Mouse (Mus musculus): ENCODE results near the gene Nr2c2ap. TPM values are rescaled to one million over a fixed set of nuclear protein-coding genes. Genes with fewer than 3 reads are reported as not detected.

Nr2c2ap gene
- 21.1 and 21.3 TPM in 2 replicates for total RNA-seq (2021)
- long read RNA-seq, transcript Nr2c2ap-201 (5 exons, 1,161 nt), result major isoform, 10 of 32 reads
- long read RNA-seq, partial matches to known transcripts, result 0 of 32 reads
- long read RNA-seq, other reads (novel, unspliced or antisense), result 19 of 32 reads

DNA sequence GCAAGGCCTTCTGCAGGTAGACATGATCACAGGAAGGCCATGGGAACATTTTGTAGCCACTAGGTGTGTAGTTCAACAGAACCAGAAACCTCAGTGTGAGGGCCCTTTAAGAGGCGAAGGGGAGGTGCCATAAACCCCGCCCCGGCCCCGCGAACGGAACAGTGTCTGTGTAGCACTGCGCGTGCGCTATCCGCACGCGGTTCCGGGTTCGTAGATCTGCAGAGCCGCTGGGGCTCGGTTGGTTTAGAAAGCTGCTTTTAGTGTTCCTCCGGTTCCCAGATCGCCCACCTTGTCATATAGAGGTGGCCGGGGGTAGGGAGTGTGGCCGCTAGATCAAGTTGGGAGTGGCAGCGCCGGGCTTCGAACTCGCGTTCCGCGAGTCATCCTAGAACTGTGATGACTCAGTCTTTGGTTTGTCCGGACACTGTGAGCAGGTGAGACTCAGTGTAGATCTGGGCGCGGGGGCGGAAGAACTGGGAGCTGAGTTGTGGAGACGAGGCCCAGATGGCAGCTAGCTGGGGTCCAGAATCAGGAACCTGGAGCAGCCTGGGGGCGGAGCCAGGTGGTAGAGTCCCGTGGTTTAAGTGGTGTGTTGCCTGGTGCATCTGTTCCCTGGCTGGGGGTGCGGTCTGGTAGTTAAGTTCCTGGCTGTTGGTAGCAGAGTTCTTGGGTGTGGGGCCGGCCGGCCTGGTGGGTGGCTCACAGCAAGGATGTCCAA, at the start of gene Nr2c2ap:
Gene Nr2c2ap (plus strand): TSS at position 168 of the 718 bp plus-strand sequence.
- peak; percentile 87 for DNase-seq

GRCm38 (mm10) chr8:70081976-70082375, 49.2 kb upstream of the Nr2c2ap start:
- no peak for DNase-seq

- DNase-seq, result peak; percentile 74
Observed at GRCm38 (mm10) chr8:70083285-70083684, 47.8 kb upstream of the Nr2c2ap start, which contains the start of gene Hapln4. Hapln4 (plus strand) TSS chr8:70083457.

DNA sequence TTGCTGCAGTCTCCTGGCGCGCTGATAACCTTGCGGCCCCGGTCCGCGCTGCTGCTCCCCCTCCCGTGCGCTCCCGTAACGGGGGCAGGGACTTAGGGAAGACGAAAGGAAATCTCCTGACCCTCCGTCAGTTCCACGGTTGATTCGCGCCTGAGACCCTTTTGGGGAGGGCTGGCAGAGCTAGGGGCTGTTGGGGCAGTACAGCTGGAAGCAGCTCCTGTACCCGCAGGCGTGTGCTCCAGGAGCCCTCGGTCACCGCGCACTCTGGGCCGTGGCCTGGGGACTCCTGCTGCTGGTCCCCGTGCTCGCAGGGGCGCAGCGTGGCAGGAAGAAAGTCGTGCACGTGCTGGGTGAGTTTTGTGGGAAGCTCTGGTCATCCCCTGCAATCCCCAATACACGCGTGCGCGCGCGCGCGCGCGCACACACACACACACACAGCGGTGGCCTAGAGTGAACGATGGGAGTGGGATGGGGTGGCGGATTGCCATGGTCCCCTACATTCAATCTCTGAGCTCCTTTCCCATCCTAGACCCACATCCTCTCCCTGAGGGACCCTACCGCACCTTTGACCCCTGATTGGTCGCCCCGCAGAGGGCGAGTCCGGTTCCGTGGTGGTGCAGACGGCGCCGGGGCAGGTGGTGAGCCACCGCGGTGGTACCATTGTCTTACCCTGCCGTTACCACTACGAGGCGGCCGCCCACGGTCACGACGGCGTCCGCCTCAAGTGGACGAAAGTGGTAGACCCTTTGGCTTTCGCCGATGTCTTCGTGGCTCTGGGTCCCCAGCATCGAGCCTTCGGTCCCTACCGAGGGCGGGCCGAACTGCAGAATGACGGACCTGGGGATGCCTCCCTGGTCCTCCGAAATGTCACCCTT, 46.7 kb upstream of the Nr2c2ap start:
- DNase-seq, result peak; percentile 15

GRCm38 (mm10) chr8:70086151-70086550, 45.0 kb upstream of the Nr2c2ap start:
- no peak for DNase-seq

DNA sequence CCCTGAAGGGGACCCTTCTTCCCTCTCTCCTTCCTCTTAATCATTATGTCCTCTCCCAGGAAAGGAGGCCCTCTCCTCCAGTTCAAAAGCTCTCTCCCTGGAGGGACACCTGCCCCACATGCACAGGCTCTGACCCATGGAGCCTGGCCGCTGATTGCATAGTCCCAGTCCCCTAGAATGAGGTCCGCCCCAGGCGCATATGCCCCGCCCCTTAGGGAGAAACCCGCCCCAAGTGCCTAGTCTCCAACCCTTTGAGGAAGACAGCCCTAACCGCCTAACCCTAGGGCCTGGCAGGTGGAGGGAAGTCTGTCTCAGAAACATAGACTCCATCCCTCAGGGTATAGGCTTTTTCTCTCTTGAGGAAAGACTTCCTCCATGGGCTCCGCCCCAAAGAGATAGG, 43.9 kb upstream of the Nr2c2ap start:
- DNase-seq, result no peak

DNA sequence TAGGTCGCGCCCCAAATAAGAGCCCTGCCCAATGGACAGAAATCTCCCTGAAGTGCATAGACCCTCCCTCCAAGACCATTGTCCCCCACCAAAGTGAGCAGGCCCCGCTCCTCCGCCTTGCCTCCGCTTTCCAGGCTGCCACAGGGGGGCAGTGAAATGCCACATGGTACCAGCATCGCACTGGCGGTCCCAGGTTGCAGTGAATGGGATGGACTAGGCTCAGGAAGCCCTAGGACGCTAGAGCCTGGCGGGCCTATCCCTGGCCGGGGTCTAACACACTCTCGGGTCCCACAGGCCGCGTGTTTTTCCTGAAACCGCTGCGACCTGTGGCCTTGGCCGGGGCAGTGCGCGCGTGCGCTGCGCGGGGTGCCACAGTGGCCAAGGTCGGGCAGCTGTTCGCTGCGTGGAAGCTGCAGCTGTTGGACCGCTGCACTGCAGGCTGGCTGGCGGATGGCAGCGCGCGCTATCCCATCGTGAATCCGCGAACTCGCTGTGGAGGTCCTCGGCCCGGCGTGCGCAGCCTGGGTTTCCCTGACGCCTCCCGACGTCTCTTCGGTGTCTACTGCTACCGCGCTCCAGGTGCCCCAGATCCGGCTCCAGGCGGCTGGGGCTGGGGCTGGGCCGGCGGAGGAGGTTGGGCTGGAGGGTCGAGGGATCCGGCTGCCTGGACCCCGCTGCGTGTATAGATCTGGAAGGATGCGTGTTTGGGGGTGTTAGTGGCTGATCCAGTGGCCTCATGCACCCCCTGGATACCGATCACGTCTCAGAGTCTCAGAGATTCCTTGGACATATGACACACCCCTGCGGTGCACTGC, 43.1 kb upstream of the Nr2c2ap start:
- DNase-seq, result peak; percentile 50

DNA sequence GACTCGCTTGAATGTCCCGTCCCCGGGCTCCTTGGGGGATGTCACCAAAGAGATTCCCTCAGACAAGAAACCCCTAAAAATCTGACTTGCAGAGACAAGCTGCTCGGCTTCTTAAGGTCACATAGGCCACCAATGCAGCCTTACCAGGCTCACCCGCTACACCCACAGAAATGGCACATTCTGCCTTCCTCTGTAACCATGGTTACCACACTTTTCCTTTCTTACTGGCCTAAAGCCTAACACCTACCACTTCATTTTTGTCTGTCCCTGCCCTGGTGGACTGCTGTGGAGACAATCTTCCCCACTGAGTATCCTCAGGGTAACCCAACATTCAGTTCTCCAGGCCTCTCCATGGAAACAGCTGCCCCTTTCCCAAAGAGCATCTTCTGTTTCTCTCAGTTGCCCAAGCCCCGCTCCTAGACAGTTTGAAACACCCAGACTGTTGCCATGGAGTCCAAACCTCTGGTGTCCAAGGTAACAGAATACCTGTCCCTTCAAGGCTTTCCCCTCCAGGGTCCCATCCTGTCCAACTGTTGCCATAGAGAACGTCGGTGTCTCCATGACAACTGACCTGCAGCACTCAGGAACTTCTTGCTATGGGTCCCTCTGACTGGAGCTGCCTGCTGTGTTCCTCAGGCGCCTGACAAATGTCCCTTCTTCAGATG, 41.7 kb upstream of the Nr2c2ap start:
- no peak for DNase-seq

- no peak for DNase-seq
Observed at GRCm38 (mm10) chr8:70092786-70093185, 38.3 kb upstream of the Nr2c2ap start.

- DNase-seq, result no peak
Observed at GRCm38 (mm10) chr8:70099276-70099675, 31.9 kb upstream of the Nr2c2ap start.

DNA sequence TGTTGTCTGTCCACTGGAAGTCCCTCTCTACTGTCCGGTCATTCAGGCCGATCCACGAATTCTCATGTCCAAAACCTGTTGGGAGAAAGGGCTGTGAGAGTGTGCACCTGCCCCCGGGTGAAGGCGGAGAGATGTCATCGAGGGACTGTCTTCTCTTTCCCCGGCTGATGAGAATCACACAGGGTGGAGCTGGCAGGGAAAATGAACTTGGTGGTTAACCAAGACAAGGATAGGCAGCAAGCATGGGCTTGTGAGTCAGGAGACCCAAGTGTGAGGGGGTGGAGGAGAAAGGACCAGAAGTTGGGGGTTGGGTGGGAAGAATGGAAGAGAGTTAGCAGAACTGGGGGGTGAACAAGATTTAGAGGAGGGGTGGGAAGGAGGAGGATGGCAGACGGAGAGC, 30.9 kb upstream of the Nr2c2ap start:
- DNase-seq, result no peak

DNA sequence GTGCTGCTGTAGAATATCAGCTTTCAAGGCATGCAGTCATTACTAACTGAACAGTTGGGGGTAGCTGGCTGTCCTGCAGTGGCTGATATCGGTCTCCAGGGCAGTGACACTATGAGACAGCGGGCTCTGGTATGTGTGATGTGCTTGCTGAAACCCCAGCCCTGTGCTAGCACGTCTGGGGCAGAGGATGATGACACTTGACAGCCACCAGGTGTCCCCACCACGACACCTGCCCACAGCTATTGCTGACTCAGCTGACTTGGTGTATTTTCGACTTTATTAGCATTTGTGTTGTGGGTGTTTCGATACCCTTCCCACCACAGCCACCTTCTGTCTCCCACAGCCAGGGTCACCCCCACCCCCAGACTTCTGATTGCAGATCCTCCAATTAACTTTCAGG, 26.6 kb upstream of the Nr2c2ap start:
- peak; percentile 43 for DNase-seq

DNA sequence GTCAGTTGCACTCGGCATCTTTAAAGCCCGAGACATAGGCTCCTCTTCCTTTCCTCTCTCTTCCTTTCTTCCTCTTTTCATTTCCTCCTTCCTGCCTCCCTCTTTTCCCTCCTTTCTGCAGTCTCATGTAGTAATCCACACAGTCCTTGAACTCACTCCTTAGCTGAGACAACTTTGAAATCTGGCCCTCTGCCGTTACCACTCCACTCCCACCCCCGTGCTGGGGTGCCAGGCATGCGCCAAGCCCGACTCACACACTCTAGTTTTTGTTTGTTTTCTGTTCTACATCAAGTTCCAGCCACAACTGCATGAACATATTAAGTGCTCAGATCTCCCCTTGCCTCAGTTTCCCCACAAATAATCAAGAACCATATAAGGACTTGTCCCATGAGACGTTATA, 26.2 kb upstream of the Nr2c2ap start:
- no peak for DNase-seq

DNA sequence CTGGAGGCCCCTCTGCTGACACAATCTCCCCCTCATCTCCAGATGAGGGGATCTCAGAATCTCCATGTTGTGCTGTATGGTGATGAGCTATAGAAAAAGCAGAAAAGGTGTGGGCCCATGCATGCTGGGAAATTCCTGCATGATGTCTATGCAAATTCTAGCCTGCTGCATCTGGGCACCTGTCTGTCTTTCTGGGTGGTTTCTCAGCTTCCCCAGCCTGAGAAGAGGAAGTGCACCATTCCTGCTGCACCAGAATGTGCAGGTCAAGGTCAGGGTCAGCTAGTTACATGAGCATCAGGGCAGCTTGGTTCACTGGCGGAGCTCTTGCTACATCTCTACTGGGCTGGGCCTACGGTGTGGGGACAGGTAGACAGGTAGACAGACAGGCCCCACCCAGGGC, 20.7 kb upstream of the Nr2c2ap start:
- DNase-seq, result no peak

DNA sequence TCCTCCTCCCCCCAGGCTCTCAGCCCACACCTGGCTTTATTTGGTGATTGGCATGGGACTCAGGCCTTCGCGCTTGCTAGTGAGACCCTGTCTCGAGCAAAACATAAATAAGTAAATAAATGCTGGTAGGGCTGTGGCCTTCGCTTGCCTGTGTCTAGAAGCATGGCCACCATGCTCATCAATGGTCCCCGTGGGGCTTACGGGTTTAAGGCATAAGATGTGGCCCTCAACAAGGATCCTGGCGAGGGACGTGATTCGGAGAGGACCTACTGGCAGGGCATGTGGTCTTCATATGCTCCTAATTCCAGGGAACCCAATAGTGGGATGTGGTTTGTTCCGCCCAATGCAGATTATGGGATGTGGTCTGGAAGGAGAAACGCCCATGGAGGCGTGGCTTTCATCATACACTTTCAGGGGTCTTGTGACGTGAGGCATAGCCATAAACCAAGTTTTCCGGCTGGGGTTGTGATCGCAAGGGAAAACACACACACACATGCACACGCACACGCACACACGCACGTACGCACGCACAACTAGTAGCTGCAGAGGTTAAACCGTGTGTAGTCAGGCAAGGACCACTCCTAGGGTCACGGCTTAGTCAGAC, 19.8 kb upstream of the Nr2c2ap start:
- DNase-seq, result no peak

DNA sequence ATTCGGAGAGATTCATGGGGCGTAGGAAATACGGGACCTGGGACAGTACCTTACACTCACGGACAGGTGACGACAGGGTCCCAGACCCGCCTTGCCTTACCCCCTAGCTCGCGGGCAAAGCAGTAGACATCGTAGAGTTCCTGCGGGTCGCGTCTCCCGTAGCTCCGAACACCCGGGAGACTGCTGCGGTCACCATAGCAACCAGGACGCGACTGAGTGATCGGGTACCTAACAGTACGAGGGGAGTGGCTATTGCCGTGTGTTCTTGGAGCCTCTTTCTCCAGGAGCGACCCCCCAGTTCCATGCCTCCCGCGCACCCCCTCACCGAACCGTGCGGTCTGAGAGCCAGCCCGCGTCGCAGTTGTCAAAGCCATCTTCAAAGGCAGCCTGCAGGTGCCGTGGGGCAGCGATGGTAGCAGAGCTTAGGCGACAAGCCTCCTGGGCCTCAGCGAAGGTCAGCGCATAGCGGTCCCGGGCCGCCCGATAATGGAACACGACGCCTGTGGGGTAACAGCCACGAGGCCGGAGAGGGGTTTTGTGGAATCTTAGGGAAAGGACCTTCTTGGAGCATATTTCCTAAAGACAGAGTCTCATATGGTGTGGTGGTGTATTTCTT, 18.6 kb upstream of the Nr2c2ap start:
- no peak for DNase-seq

DNA sequence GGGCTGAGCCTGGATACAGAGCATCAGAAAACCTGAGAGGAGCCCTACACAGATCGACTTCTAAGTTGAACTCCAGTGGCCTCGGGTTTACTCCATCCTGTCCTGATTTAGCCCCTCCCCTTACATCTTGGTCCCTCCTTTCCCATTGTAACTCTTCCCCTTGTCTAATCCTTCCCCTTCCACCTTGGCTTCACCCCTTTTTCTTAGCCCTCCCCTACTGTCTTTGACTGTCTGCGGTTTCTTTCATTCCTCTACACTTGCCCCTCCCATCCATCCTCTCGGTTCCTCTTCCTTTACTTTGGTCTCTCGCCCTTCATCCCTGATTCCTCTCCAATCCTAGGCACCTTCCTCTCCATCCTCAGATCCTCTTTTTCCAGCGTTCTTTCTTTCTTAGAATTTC, 16.6 kb upstream of the Nr2c2ap start:
- DNase-seq, result no peak

GRCm38 (mm10) chr8:70114892-70115291, 16.2 kb upstream of the Nr2c2ap start:
- no peak for DNase-seq

DNA sequence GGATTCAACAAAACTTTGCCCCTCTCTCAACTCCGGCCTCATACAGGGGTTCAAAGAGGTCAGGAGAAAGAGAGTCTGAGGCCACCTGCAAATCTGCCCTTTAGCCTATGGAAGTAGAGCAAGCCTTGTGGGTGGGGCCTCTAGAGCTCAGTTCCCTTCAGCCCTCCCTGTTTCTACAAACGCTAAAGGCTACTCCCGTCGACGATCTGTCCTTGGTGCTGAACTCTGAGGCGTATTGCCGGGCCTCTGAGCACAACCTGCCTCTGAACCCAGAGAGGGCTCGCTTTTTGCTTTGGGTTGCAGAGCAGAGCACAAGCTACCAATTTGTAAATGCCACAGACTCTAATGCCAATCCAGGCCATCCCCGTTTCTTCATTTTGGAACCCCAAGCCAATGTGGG, 13.5 kb upstream of the Nr2c2ap start:
- DNase-seq, result peak; percentile 53

DNA sequence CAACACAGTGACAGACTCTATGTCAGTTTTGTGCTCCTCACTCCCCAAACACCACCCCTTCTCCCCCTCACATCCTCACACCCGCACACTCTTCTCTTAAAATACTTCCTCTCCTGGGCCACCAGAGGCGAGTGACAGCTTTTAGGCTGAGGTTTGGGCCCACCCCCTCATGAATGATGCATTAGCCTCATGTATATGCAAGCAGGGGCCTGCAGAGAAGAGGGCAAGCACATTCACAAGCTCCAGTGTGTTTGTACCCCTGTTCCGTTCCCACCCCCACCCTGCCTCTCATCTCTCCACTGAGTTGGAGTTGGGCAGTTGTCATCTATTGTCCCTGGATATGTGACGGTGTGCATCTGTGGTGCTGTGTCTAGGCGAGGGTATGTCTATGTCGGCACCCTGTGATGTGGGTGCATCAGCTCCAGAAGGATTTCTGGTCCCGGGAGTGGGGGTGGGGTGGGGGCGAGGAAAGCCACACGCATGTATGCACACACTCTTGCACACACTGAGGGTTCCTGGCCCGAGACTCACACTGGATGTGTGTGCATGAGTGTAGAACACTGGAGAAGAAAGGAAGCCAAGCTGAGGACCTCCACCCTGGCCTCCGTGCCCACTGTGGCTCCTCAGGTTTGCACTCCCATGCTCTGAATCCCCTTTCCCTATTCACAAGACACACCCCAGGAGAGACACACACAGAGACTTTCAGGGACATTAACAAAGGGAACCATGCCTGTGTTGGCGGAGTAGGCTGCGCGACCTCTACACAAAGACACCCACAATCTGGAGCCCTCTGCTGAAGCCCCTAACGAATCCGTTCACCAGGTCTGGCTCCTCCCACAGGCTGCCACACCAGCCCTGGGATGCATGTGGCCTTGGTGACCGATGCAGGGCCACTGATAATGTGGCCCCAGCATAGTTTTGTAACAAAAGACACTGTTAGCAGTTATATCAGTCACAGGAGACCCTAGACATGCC, 12.1 kb upstream of the Nr2c2ap start:
- DNase-seq, result no peak

Data from adrenal gland, postnatal 25 days (tissue).